In the genomic region with DNA sequence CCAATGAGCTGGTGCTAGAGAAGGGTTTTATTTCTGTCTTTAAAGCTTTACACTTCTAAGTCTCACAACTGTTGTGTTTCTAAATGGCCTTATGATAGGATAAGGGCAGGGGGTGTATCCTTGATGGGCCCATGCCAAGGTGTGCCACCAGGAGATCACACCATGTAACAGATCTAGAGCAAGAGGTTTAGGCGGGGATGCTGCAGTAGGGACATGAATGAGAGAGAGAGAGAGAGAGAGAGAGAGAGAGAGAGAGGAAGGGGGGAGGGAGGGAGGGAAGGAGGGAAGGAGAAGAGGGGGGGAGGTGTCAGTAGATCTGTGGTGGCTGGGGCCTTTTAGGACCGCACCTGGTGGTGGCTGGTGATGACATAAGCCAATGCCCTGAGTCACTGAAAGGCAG, we compare ENCODE assay signal across 29 mouse cellular contexts. TPM values are rescaled to one million over a fixed set of nuclear protein-coding genes. Genes with fewer than 3 reads are reported as not detected.
DNase-seq lines count a peak whose midpoint lies in the region; ATAC-seq and TF ChIP-seq lines count a peak whose summit lies in the region.
"Had no signal": no experiment of that assay in that cellular context is flagged by ENCODE, and none has a peak within 500 bp of the region (broad histone marks: within the 10 kb centered on the region; RNA-seq: fewer than 3 reads in every experiment).

No protein-coding gene starts in this region.

- no peak for TF ChIP-seq EP300 in stomach, postnatal 0 days (optimal IDR thresholded peaks at IDR 0.05)

- H3K4me3 ChIP-seq in kidney, embryonic 16.5 days (ENCODE audit: low read length), result no peak overlapping the region
- no peak overlapping the region for H3K4me3 ChIP-seq in embryonic facial prominence, embryonic 10.5 days
- H3K4me3 ChIP-seq in stomach, postnatal 0 days (ENCODE audit: low read depth, low read length), result no peak overlapping the region
- H3K4me3 ChIP-seq: embryonic facial prominence, embryonic 13.5 days; forebrain, embryonic 12.5 days; heart, embryonic 12.5 days; liver, embryonic 15.5 days; lung, embryonic 15.5 days; megakaryocyte, embryonic 14.5 days had no signal

- no peaks in the 10 kb centered on the region for H3K36me3 ChIP-seq in kidney, embryonic 16.5 days (ENCODE audit: insufficient read depth, low read length)
- H3K36me3 ChIP-seq in embryonic facial prominence, embryonic 10.5 days (replicated peaks), result peaks cover 14% of the 10 kb centered on the region
- no peaks in the 10 kb centered on the region for H3K36me3 ChIP-seq in stomach, postnatal 0 days (ENCODE audit: control insufficient read depth, insufficient read depth, low read length)
- H3K36me3 ChIP-seq: forebrain, embryonic 12.5 days; liver, embryonic 15.5 days; lung, embryonic 15.5 days had no signal

- H3K9ac ChIP-seq in kidney, embryonic 16.5 days (replicated peaks; ENCODE audit: low read length), result no peak overlapping the region
- no peak overlapping the region for H3K9ac ChIP-seq in stomach, postnatal 0 days (ENCODE audit: low read length)
- H3K9ac ChIP-seq: embryonic facial prominence, embryonic 13.5 days; forebrain, embryonic 12.5 days; forebrain, postnatal 0 days; liver, embryonic 15.5 days; lung, embryonic 15.5 days had no signal

- WGBS in kidney, embryonic 16.5 days, result 64% methylated on average over 2 of the region's 2 CpGs
- WGBS in embryonic facial prominence, embryonic 10.5 days, result 64% methylated on average over 2 of the region's 2 CpGs
- WGBS in stomach, postnatal 0 days, result 77% methylated on average over 2 of the region's 2 CpGs

- peak overlapping the region; percentile 56; the same call in 1 of the 2 replicates for H3K27ac ChIP-seq in kidney, embryonic 16.5 days (ENCODE audit: low read length)
- H3K27ac ChIP-seq in embryonic facial prominence, embryonic 10.5 days (replicated peaks), result peak overlapping the region; percentile 57; the same call in 1 of the 2 replicates
- no peak overlapping the region for H3K27ac ChIP-seq in stomach, postnatal 0 days (replicated peaks)
- H3K27ac ChIP-seq: embryonic facial prominence, embryonic 13.5 days; forebrain, embryonic 12.5 days; liver, embryonic 15.5 days had no signal

- H3K9me3 ChIP-seq in kidney, embryonic 16.5 days (ENCODE audit: low read length), result no peaks in the 10 kb centered on the region
- H3K9me3 ChIP-seq in embryonic facial prominence, embryonic 10.5 days, result no peaks in the 10 kb centered on the region
- H3K9me3 ChIP-seq in stomach, postnatal 0 days (ENCODE audit: control insufficient read depth, low read length), result no peaks in the 10 kb centered on the region
- H3K9me3 ChIP-seq: embryonic facial prominence, embryonic 13.5 days; forebrain, embryonic 12.5 days; heart, embryonic 12.5 days; liver, embryonic 15.5 days; lung, embryonic 15.5 days had no signal

- H3K27me3 ChIP-seq in kidney, embryonic 16.5 days (ENCODE audit: insufficient read depth, low read length), result no peaks in the 10 kb centered on the region
- H3K27me3 ChIP-seq in embryonic facial prominence, embryonic 10.5 days (replicated peaks; ENCODE audit: low read depth, poor library complexity, severe bottlenecking), result no peaks in the 10 kb centered on the region
- H3K27me3 ChIP-seq in stomach, postnatal 0 days (ENCODE audit: control insufficient read depth, insufficient read depth, low read length), result no peaks in the 10 kb centered on the region
- H3K27me3 ChIP-seq: embryonic facial prominence, embryonic 13.5 days; forebrain, embryonic 12.5 days; heart, embryonic 12.5 days; lung, embryonic 15.5 days; Patski had no signal

- TF ChIP-seq CTCF in stomach, postnatal 0 days (IDR thresholded peaks at IDR 0.05; ENCODE audit: low read depth), result no peak

- H3K4me1 ChIP-seq in kidney, embryonic 16.5 days (ENCODE audit: insufficient read depth, low read length), result peaks cover 51% of the 10 kb centered on the region
- peaks cover 67% of the 10 kb centered on the region for H3K4me1 ChIP-seq in embryonic facial prominence, embryonic 10.5 days
- 0 out of 2 replicates have a peak, but pooled peaks cover 2% of the 10 kb centered on the region for H3K4me1 ChIP-seq in stomach, postnatal 0 days (replicated peaks; ENCODE audit: control insufficient read depth, insufficient read depth)

- H3K4me2 ChIP-seq in kidney, embryonic 16.5 days (replicated peaks; ENCODE audit: low read depth, low read length), result no peak overlapping the region
- no peak overlapping the region for H3K4me2 ChIP-seq in stomach, postnatal 0 days (replicated peaks; ENCODE audit: low read depth)
- H3K4me2 ChIP-seq: embryonic facial prominence, embryonic 13.5 days; forebrain, embryonic 12.5 days; liver, embryonic 15.5 days; lung, embryonic 15.5 days had no signal

- DNase-seq in cerebellum, adult 9-11 months, result peak; percentile 14
- DNase-seq in cerebellum, adult 18-20 months, result no peak
- no peak for DNase-seq in kidney, adult 9 months
- DNase-seq in embryonic facial prominence, embryonic 10.5 days (ENCODE audit: low spot score), result peak; percentile 14
- DNase-seq in stomach, postnatal 0 days (ENCODE audit: low spot score), result no peak
- DNase-seq in adrenal gland, postnatal 4 days (ENCODE audit: low spot score in 2 of 2), result no peak
- DNase-seq in embryo, embryonic 9.5 days (ENCODE audit: extremely low spot score), result no peak
- DNase-seq: adrenal gland, postnatal 10 days; cerebellum, adult 2 months; cerebellum, postnatal 25 days; forebrain, postnatal 0 days; gastrocnemius, postnatal 14 days; heart, postnatal 10 days; kidney, adult 18-20 months; kidney, postnatal 4 days; layer of hippocampus, postnatal 36 days; left cerebral cortex, postnatal 4 days; liver; lung, postnatal 36 days; midbrain, embryonic 14.5 days had no signal

- ATAC-seq in kidney, embryonic 16.5 days (ENCODE audit: low FRiP score, low TSS enrichment), result no peak
- ATAC-seq in stomach, postnatal 0 days (ENCODE audit: low FRiP score, low TSS enrichment), result 0 out of 2 replicates have a peak, but pooled peaks have one; percentile 31
- ATAC-seq: forebrain, postnatal 0 days; hindbrain, embryonic 16.5 days; Patski had no signal

RNA-seq across cellular contexts. Expression of gene Wdfy2, which starts 5.5 kb away (rescaled TPM):
- 8.0 and 9.2 TPM in 2 replicates for polyA plus RNA-seq in kidney, embryonic 16.5 days (2015; fragmentation: Nextera tagmentation; extraction: Ambion mirVana)
- polyA plus RNA-seq in embryonic facial prominence, embryonic 10.5 days (2016; fragmentation: Nextera tagmentation; extraction: Ambion mirVana), result 13.6 and 16.0 TPM in 2 replicates
- 2.4 and 2.5 TPM in 2 replicates for polyA plus RNA-seq in stomach, postnatal 0 days (2015; fragmentation: Nextera tagmentation; extraction: Ambion mirVana)
- 10 to 100 TPM; 33.7 to 35.2 TPM for total RNA-seq in adrenal gland, postnatal 4 days (2021)

Comparison
In these comparisons a context has a peak if more than half of its experiments do, and no peak if none do; other contexts are left out.
1. DNase-seq: peak in cerebellum, adult 9-11 months (single experiment) and embryonic facial prominence, embryonic 10.5 days (single experiment); none in cerebellum, adult 18-20 months (0 of 2), kidney, adult 9 months (single experiment), stomach, postnatal 0 days (single experiment), adrenal gland, postnatal 4 days (0 of 2) and embryo, embryonic 9.5 days (single experiment).